Mouse (Mus musculus): ENCODE data around the gene Eif1ad.

Gene Eif1ad

DNA sequence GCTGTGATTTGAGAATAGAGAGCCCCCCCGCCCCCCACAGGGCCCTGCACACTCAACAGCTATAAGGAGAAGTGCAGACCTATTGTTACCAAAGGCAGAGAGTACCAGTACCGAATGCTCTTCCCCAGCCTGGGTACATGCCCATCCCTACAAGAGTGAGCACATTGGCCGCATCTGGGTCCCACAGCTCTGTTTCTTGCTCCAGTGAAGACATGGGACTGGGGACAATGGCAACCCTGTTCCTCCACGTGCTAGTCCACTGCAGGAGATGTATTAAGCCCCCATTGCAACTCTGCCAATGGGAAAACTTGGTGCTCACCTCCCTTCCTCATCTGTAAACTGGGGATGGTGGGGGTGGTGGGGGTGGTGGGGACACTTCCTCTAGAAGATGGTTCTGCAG is 47.3 kb downstream of the Eif1ad start:
- ATAC-seq (ENCODE audit: insufficient number of reproducible peaks, low FRiP score, low TSS enrichment), result no peak

DNA sequence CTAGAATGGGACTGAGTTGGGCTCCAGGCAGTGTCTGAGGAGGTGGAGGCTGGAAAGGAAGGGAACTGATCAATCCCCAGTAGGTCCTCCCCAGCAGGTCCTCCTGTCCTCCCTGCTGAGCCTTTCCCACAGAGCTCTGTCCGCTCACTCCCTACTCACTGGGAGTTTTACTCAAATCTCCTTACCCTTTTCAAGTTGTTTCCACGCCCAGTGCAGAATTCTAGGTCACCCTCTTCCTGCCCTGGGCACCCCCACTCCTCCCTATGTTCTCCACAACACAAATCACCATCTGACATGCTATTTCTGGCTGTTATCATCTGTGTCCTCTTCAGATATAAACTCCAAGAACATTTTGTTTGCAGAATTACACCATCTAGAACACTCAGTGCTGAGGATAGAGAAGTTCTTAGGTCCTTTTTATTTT is 48.0 kb downstream of the Eif1ad start:
- ATAC-seq (ENCODE audit: insufficient number of reproducible peaks, low FRiP score, low TSS enrichment), result no peak

- ATAC-seq (ENCODE audit: insufficient number of reproducible peaks, low FRiP score, low TSS enrichment), result no peak
Measured at GRCm38 (mm10) chr19:5418750-5419466, 52.4 kb downstream of the Eif1ad start.

GRCm38 (mm10) chr19:5419630-5420029 is 53.1 kb downstream of the Eif1ad start:
- no peak for ATAC-seq (ENCODE audit: insufficient number of reproducible peaks, low FRiP score, low TSS enrichment)

DNA sequence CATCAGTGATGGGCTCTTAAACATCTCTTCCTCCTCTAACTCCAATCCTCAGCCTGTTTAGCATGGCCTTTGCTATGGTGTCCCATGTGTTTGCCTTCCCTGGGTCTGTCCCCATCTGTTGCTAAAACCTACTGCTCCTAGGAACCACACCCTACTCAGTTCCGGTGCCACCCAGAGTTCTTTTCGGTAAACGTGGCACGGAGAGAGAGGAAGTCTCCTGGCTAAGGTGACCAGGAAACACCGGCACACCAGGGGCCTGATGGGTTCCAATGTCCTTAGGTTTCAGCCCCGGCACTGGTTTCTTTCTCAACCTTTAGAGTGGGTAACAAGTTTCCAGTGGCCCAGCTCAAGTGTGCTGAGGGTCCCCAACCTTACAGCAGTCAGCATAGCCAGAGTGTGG is 54.0 kb downstream of the Eif1ad start:
- ATAC-seq (ENCODE audit: insufficient number of reproducible peaks, low FRiP score, low TSS enrichment), result no peak

Data from cerebellum, adult (tissue).